Mouse (Mus musculus) megakaryocyte, embryonic 14.5 days (primary cell): ENCODE results near the gene Cfap298.

Experiments used
- FLI1 ChIP-seq: IDR thresholded peaks from 2 replicates; pipeline ENCODE4 v1.6.1; 2012; ENCODE audit warnings: low read length, inconsistent platforms, mixed read lengths
- GATA1 ChIP-seq: IDR thresholded peaks from 3 replicates; pipeline ENCODE4 v1.6.1; 2012; ENCODE audit warnings: mixed read lengths, low read length, inconsistent platforms, borderline replicate concordance

DNA sequence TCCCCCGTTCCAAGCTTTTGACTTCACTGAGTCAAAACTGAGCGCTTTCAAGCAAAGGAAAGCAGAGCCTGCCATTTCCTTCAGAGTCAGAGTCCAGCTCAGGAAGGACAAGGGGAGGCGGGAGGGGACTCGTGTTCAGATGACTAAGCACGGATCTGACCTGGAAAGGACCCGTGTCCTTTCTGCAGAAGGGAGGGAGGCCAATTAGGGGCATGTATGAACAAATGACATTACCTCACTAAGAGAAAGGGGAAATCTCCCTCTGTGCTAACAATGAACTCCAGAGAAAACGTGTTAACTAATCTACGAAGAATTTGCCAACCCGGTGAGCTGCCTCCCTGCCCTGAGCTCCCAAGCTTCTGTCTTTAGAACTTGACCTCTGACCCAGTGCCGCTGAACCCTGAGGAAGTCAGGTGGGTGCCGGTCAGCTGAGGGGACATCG is 18.9 kb downstream of the Cfap298 start:
- TF ChIP-seq GATA1 (no peak), FLI1 (no peak)
